In the genomic region with DNA sequence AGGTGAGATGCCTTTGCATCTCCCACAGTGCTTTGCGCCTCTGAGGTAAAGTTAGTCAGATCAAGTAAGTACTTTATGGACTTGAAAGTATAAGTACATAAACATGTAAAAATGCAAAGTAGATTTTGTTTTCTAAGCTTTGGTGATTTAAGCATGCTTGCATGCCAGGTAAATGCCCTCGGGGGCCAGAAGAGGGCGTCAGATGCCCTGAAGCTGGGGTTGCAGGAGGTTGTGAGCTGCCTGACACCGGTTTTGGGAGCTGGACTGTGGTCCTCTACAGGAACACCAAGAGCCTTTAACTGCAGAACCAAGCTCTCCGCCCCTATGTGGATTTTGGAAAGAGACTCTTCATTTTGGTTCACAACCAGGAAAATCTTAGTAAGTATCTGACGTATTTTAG, we compare ENCODE assay signal across 20 mouse cellular contexts.
DNase-seq lines count a peak whose midpoint lies in the region; ATAC-seq and TF ChIP-seq lines count a peak whose summit lies in the region.
"Had no signal": no experiment of that assay in that cellular context is flagged by ENCODE, and none has a peak within 500 bp of the region (broad histone marks: within the 10 kb centered on the region; RNA-seq: fewer than 3 reads in every experiment).

No protein-coding gene starts in this region.

- TF ChIP-seq CTCF in hindbrain, postnatal 0 days (IDR thresholded peaks at IDR 0.05; ENCODE audit: low read depth) = peak; percentile 11; the same call in 1 of the 2 replicates
- 0 out of 6 replicates have a peak, but pooled peaks of 2 of the 3 experiments have one; percentile 4 to 6 for TF ChIP-seq CTCF in MEL (IDR thresholded peaks at IDR 0.05 in 2 of 3, conservative IDR thresholded peaks at IDR 0.05 in 1 of 3; ENCODE audit: control insufficient read depth in 1 of 3, insufficient read depth in 1 of 3, low read depth in 2 of 3, low read length in 3 of 3, poor library complexity in 1 of 3, severe bottlenecking in 1 of 3)
- TF ChIP-seq CTCF in small intestine, adult 2 months (IDR thresholded peaks at IDR 0.05; ENCODE audit: extremely low read depth, insufficient read length, insufficient replicate concordance, low read depth, low read length) = peak; percentile 36; the same call in 1 of the 2 replicates

- DNase-seq in hindbrain, postnatal 0 days (ENCODE audit: low spot score) = no peak
- DNase-seq in lung, adult 18-20 months = no peak
- no peak for DNase-seq in MEL (ENCODE audit: low read depth, low spot score)
- DNase-seq in cerebellum, adult 11-12 months = no peak
- DNase-seq: adrenal gland, adult 8-10 months; cerebellum, adult 11 months; heart, adult 18-20 months; heart, postnatal 14 days; retina, postnatal 1 day; thymus, postnatal 14 days had no signal

- no peak for TF ChIP-seq EP300 in MEL (IDR thresholded peaks at IDR 0.05; ENCODE audit: low read depth in 1 of 2, low read length in 2 of 2)

- no peak for ATAC-seq in hindbrain, postnatal 0 days
- no peak for ATAC-seq in hindbrain, embryonic 13.5 days (ENCODE audit: low FRiP score)
- no peak for ATAC-seq in lung, embryonic 15.5 days (ENCODE audit: borderline replicate concordance, extremely low read depth, low FRiP score, low TSS enrichment)
- ATAC-seq in monocyte, adult 5-6 weeks (replicated peaks; ENCODE audit: insufficient number of reproducible peaks, low FRiP score, low TSS enrichment, poor library complexity, severe bottlenecking) = no peak
- ATAC-seq: midbrain, embryonic 13.5 days had no signal

- no peaks in the 10 kb centered on the region for H3K27me3 ChIP-seq in hindbrain, postnatal 0 days (ENCODE audit: insufficient read depth, low read length)
- H3K27me3 ChIP-seq in hindbrain, embryonic 13.5 days = no peaks in the 10 kb centered on the region
- H3K27me3 ChIP-seq in lung, embryonic 15.5 days = no peaks in the 10 kb centered on the region
- H3K27me3 ChIP-seq in MEL (ENCODE audit: control insufficient read depth in 1 of 2, insufficient read depth in 2 of 2, low read length in 2 of 2) = no peaks in the 10 kb centered on the region
- H3K27me3 ChIP-seq in small intestine, adult 2 months (ENCODE audit: control insufficient read depth, insufficient read depth, low read length) = no peaks in the 10 kb centered on the region
- H3K27me3 ChIP-seq: embryonic facial prominence, embryonic 12.5 days; limb, embryonic 12.5 days; midbrain, embryonic 13.5 days had no signal

- H3K4me3 ChIP-seq in hindbrain, postnatal 0 days (ENCODE audit: low read length) = no peak overlapping the region
- no peak overlapping the region for H3K4me3 ChIP-seq in hindbrain, embryonic 13.5 days
- no peak overlapping the region for H3K4me3 ChIP-seq in lung, embryonic 15.5 days
- no peak overlapping the region for H3K4me3 ChIP-seq in MEL (ENCODE audit: control insufficient read depth in 1 of 2, insufficient read depth in 1 of 2, low read depth in 2 of 2, low read length in 2 of 2)
- no peak overlapping the region for H3K4me3 ChIP-seq in small intestine, adult 2 months (ENCODE audit: low read depth, low read length)
- H3K4me3 ChIP-seq: embryonic facial prominence, embryonic 12.5 days; limb, embryonic 12.5 days; midbrain, embryonic 13.5 days had no signal

- no peaks in the 10 kb centered on the region for H3K36me3 ChIP-seq in hindbrain, postnatal 0 days (ENCODE audit: insufficient read depth, low read length)
- no peaks in the 10 kb centered on the region for H3K36me3 ChIP-seq in hindbrain, embryonic 13.5 days
- no peaks in the 10 kb centered on the region; the same call in 1 of the 2 replicates for H3K36me3 ChIP-seq in lung, embryonic 15.5 days
- no peaks in the 10 kb centered on the region for H3K36me3 ChIP-seq in MEL (ENCODE audit: control insufficient read depth in 1 of 2, insufficient read depth in 2 of 2, low read length in 2 of 2)
- no peaks in the 10 kb centered on the region for H3K36me3 ChIP-seq in small intestine, adult 2 months (ENCODE audit: control insufficient read depth, insufficient read depth, low read length)
- H3K36me3 ChIP-seq: embryonic facial prominence, embryonic 12.5 days; G1E; midbrain, embryonic 13.5 days had no signal

- no peaks in the 10 kb centered on the region for H3K9me3 ChIP-seq in hindbrain, postnatal 0 days (ENCODE audit: low read length)
- H3K9me3 ChIP-seq in hindbrain, embryonic 13.5 days = no peaks in the 10 kb centered on the region
- H3K9me3 ChIP-seq in lung, embryonic 15.5 days = no peaks in the 10 kb centered on the region
- no peaks in the 10 kb centered on the region for H3K9me3 ChIP-seq in MEL (replicated peaks; ENCODE audit: insufficient read depth, low read length)
- H3K9me3 ChIP-seq: embryonic facial prominence, embryonic 12.5 days; midbrain, embryonic 13.5 days had no signal

- no peak overlapping the region for H3K27ac ChIP-seq in hindbrain, postnatal 0 days
- H3K27ac ChIP-seq in hindbrain, embryonic 13.5 days = no peak overlapping the region
- H3K27ac ChIP-seq in lung, embryonic 15.5 days = peak overlapping the region; percentile 44; the same call in 1 of the 2 replicates
- no peak overlapping the region for H3K27ac ChIP-seq in MEL (ENCODE audit: control insufficient read depth, low read depth, low read length)
- no peak overlapping the region for H3K27ac ChIP-seq in small intestine, adult 2 months (ENCODE audit: insufficient read depth, low read depth, low read length)
- H3K27ac ChIP-seq: embryonic facial prominence, embryonic 12.5 days; hindbrain, embryonic 14.5 days; limb, embryonic 12.5 days; liver, embryonic 14.5 days; midbrain, embryonic 13.5 days had no signal

- no peak overlapping the region for H3K9ac ChIP-seq in hindbrain, postnatal 0 days (replicated peaks; ENCODE audit: low read length)
- H3K9ac ChIP-seq in hindbrain, embryonic 13.5 days = no peak overlapping the region
- H3K9ac ChIP-seq in lung, embryonic 15.5 days = no peak overlapping the region
- H3K9ac ChIP-seq in MEL (ENCODE audit: control insufficient read depth, low read depth, low read length, poor library complexity, severe bottlenecking) = no peak overlapping the region
- H3K9ac ChIP-seq: embryonic facial prominence, embryonic 12.5 days; hindbrain, embryonic 14.5 days; limb, embryonic 12.5 days; liver, embryonic 14.5 days; midbrain, embryonic 13.5 days had no signal

- 89% methylated on average over 6 of the region's 6 CpGs for WGBS in hindbrain, postnatal 0 days
- WGBS in hindbrain, embryonic 13.5 days = 90% methylated on average over 6 of the region's 6 CpGs
- WGBS in lung, embryonic 15.5 days = 85% methylated on average over 6 of the region's 6 CpGs
- WGBS in small intestine, adult 2 months = 86% methylated on average over 6 of the region's 6 CpGs

- TF ChIP-seq RAD21 in MEL (IDR thresholded peaks at IDR 0.05; ENCODE audit: low read depth, low read length) = no peak

- H3K4me1 ChIP-seq in hindbrain, postnatal 0 days (ENCODE audit: insufficient read depth, low read length) = no peaks in the 10 kb centered on the region
- no peaks in the 10 kb centered on the region for H3K4me1 ChIP-seq in hindbrain, embryonic 13.5 days (replicated peaks)
- peaks cover 12% of the 10 kb centered on the region; the same call in 1 of the 2 replicates for H3K4me1 ChIP-seq in lung, embryonic 15.5 days
- no peaks in the 10 kb centered on the region for H3K4me1 ChIP-seq in MEL (ENCODE audit: control insufficient read depth in 1 of 2, insufficient read depth in 2 of 2, low read length in 2 of 2)
- H3K4me1 ChIP-seq in small intestine, adult 2 months (ENCODE audit: control insufficient read depth, insufficient read depth, insufficient read length, low read length) = no peaks in the 10 kb centered on the region
- H3K4me1 ChIP-seq: limb, embryonic 12.5 days; midbrain, embryonic 13.5 days had no signal

- no peaks in the 10 kb centered on the region for H3K79me2 ChIP-seq in MEL (ENCODE audit: control insufficient read depth, insufficient read depth, low read length, poor library complexity)

- no peak for TF ChIP-seq POLR2A in MEL (IDR thresholded peaks at IDR 0.05; ENCODE audit: control insufficient read depth in 1 of 2, insufficient read depth in 1 of 2, low read depth in 1 of 2, low read length in 2 of 2, poor library complexity in 1 of 2)
- no peak for TF ChIP-seq POLR2A in small intestine, adult 2 months (IDR thresholded peaks at IDR 0.05; ENCODE audit: low read depth, low read length)

- no peak overlapping the region for H3K4me2 ChIP-seq in hindbrain, postnatal 0 days (ENCODE audit: low read depth, low read length)
- H3K4me2 ChIP-seq in hindbrain, embryonic 13.5 days = no peak overlapping the region
- no peak overlapping the region for H3K4me2 ChIP-seq in lung, embryonic 15.5 days
- H3K4me2 ChIP-seq: embryonic facial prominence, embryonic 12.5 days; hindbrain, embryonic 14.5 days; limb, embryonic 12.5 days; midbrain, embryonic 13.5 days had no signal

TF ChIP-seq in MEL, 35 proteins besides CTCF, POLR2A, EP300 and RAD21:
- TF ChIP-seq E2F4 (IDR thresholded peaks at IDR 0.05; ENCODE audit: borderline replicate concordance, low read depth, low read length) (no peak), MYB (IDR thresholded peaks at IDR 0.05; ENCODE audit: low read depth, low read length) (no peak)
